Mouse (Mus musculus) heart, embryonic 16.5 days (tissue): ENCODE measurements around the gene Casq1. TPM values are rescaled to one million over a fixed set of nuclear protein-coding genes. Genes with fewer than 3 reads are reported as not detected.

Source experiments
- ATAC-seq: fragments of 200-750 bp; cut with Nextera tagmentation; replicated peaks from 2 replicates; pipeline ENCODE4 v1.8.0; 2017; ENCODE audit warnings: moderate number of reproducible peaks; ENCODE audit not compliant: insufficient read depth, low FRiP score; ENCODE audit errors: extremely low read depth
- H3K27ac ChIP-seq: fragments of 300-500 bp; sonication (generic); 2 replicates; pipeline ENCODE4 v1.5.1; 2014; ENCODE audit warnings: mild to moderate bottlenecking, low read length, control low read depth, moderate library complexity
- H3K27me3 ChIP-seq: fragments of 300-500 bp; sonication (generic); 2 replicates; pipeline ENCODE4 v1.6.1; 2014; ENCODE audit warnings: low read length, mixed read lengths; ENCODE audit not compliant: control insufficient read depth, insufficient read depth
- H3K36me3 ChIP-seq: fragments of 300-500 bp; sonication (generic); 2 replicates; pipeline ENCODE4 v1.6.1; 2014; ENCODE audit not compliant: control insufficient read depth, insufficient read depth
- H3K4me1 ChIP-seq: fragments of 300-500 bp; sonication (generic); 2 replicates; pipeline ENCODE4 v1.6.1; 2014; ENCODE audit warnings: low read length, mixed read lengths; ENCODE audit not compliant: control insufficient read depth, insufficient read depth
- H3K4me2 ChIP-seq: fragments of 300-500 bp; sonication (generic); 2 replicates; pipeline ENCODE4 v1.6.1; 2014; ENCODE audit warnings: low read depth, mild to moderate bottlenecking, control low read depth, low read length
- H3K4me3 ChIP-seq: fragments of 300-500 bp; sonication (generic); 2 replicates; pipeline ENCODE4 v1.5.1; 2014; ENCODE audit warnings: mild to moderate bottlenecking, control low read depth, low read length
- H3K9ac ChIP-seq: fragments of 300-500 bp; sonication (generic); 2 replicates; pipeline ENCODE4 v1.6.1; 2014; ENCODE audit warnings: low read length, control low read depth
- H3K9me3 ChIP-seq: fragments of 300-500 bp; sonication (generic); replicated peaks from 2 replicates; pipeline ENCODE4 v1.6.1; 2016; ENCODE audit warnings: low read length; ENCODE audit not compliant: control insufficient read depth
- WGBS: fragments of 180-500 bp; shearing (Covaris S2); extraction: QIAGEN DNeasy Blood & Tissue Kit; methylation state at CpG from one replicate; pipeline ENCODE4 v1.1.7; 2014; 5-methylcytosine and 5-hydroxymethylcytosine counted together
- polyA plus RNA-seq: library from polyadenylated mRNA; unstranded; fragments of >200 nt; fragmentation: Nextera tagmentation; extraction: Ambion mirVana; gene quantifications from 2 replicates; pipeline ENCODE4 v1.2.1, GENCODE M21; 2015

The Casq1 gene
- polyA plus RNA-seq, 1 experiment from 2014 or later: 106 TPM

DNA sequence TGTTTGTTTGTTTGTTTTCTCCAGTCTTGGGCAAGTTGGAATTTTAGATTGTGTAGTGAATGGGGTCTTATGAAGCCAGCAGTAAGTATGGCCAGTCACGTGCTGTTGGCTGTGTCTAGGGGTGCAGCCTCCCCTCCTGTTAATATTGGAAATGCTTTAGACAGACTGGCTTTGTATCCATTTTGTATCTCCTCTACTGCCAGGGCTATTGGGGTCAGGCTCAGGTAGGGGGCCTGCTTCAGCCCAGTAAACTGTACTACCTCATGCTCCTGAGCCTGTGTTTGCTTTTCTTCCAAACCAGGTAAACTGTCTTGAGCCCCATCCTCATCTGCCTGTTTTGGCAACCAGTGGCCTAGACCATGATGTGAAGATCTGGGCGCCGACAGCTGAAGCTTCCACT lies 27.5 kb downstream of the Casq1 start:
- no peak overlapping the region for H3K27ac ChIP-seq
- WGBS: 91% methylated on average over 3 of the region's 3 CpGs

DNA sequence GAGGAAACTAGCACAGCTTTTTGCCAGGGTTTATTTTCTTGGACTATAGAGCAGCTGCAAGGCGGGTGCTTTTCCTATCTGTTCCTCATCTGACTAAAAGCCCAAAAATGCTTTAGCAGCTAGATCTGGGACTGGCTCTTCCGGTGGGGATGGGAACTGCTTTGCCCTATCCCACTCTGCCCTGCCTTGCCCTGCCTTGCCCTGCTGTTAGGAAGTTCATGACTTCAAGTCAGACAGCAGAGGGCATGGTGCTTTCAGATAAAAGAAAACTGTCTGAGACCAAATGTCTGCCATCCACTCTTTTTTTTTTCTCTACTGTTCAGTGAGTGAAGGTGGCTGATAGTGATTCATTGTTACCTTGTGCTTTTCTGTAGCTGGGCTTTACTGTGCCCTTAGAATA lies 28.1 kb downstream of the Casq1 start:
- ATAC-seq: no peak
- H3K27ac ChIP-seq: no peak overlapping the region
- no peaks in the 10 kb centered on the region for H3K9me3 ChIP-seq
- H3K27me3 ChIP-seq: no peaks in the 10 kb centered on the region
- WGBS: 89% methylated on average over 2 of the region's 2 CpGs
- H3K4me1 ChIP-seq: no peaks in the 10 kb centered on the region
- no peak overlapping the region for H3K4me2 ChIP-seq
- no peak overlapping the region for H3K9ac ChIP-seq
- peaks cover 62% of the 10 kb centered on the region for H3K36me3 ChIP-seq
- no peak overlapping the region for H3K4me3 ChIP-seq

More for the DNA sequence above, 27.5 kb downstream of the Casq1 start:
- Histone ChIP-seq H3K9me3 (no peaks in the 10 kb centered on the region), H3K4me2 (no peak overlapping the region), H3K4me1 (no peaks in the 10 kb centered on the region), H3K4me3 (no peak overlapping the region), H3K36me3 (peaks cover 60% of the 10 kb centered on the region), H3K27me3 (no peaks in the 10 kb centered on the region), H3K9ac (no peak overlapping the region)
- ATAC-seq: no peak

DNA sequence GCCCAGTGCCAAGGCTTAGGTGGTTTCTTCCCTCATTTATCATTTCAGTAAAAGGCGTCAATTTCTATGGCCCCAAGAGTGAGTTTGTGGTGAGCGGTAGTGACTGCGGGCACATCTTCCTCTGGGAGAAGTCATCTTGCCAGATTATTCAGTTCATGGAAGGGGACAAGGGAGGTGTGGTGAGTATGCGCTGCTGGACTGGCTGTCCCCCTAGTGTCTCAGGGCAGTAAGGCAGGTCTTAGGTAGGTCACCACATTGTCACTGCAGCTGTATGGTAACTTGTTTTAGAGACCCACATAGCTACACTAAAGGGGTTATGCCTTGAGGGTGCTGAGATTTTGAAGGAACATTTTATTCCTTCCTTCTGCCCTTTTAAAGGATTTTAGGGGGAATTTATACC lies 30.8 kb downstream of the Casq1 start:
- 52% methylated on average over 4 of the region's 4 CpGs for WGBS

DNA sequence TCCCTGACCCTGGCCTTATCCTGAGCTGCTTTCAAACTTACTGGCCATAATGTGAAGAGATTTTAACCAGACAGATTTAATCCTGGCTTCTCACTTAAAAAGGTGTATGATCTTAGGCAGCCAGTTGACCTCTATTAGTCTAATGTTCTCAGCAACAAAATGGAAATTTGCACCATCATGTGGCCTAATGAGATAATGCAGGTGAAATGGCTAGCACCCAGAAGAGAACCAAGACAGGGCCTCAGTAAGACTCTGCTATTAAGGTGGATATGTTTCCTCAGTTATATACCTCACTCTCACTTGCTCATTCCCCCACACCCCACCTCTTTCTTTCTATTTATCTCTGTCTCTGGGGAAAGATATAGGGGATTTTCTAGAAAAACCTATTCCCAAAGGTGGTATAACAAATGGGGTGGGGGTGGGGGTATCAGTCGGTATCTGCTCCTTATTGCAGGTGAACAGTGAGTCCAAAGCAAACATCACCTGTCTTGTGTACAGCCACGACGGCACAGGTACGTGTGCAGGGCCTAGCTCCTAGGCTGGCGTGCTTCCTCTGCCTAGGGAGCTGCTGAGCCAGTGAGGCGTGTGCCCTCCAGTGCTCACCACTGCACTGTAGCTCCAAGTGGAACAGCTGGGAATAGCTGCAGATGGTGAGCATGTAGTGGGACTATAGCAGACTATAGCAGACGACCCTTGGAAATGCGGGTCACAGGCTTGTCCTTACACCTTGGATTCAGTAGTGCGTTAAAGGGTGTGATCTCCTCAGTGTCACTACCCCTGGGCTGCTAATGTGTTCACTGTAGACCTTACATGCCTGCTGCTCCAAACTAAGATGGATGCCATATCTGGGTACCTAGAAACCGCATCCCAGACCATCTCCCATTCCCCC lies 33.0 kb downstream of the Casq1 start:
- Histone ChIP-seq H3K27ac (no peak overlapping the region; the same call in 1 of the 2 replicates), H3K4me2 (no peak overlapping the region), H3K9me3 (no peaks in the 10 kb centered on the region), H3K4me3 (no peak overlapping the region), H3K4me1 (no peaks in the 10 kb centered on the region), H3K9ac (no peak overlapping the region), H3K27me3 (no peaks in the 10 kb centered on the region), H3K36me3 (peaks cover 60% of the 10 kb centered on the region)
- ATAC-seq: no peak
- WGBS: 94% methylated on average over 10 of the region's 10 CpGs

More for the DNA sequence above, 30.8 kb downstream of the Casq1 start:
- Histone ChIP-seq H3K4me3 (no peak overlapping the region), H3K27ac (no peak overlapping the region), H3K9ac (no peak overlapping the region), H3K4me2 (no peak overlapping the region), H3K36me3 (peaks cover 61% of the 10 kb centered on the region), H3K9me3 (no peaks in the 10 kb centered on the region), H3K4me1 (no peaks in the 10 kb centered on the region), H3K27me3 (no peaks in the 10 kb centered on the region)
- peak; percentile 37; the same call in 1 of the 2 replicates for ATAC-seq

DNA sequence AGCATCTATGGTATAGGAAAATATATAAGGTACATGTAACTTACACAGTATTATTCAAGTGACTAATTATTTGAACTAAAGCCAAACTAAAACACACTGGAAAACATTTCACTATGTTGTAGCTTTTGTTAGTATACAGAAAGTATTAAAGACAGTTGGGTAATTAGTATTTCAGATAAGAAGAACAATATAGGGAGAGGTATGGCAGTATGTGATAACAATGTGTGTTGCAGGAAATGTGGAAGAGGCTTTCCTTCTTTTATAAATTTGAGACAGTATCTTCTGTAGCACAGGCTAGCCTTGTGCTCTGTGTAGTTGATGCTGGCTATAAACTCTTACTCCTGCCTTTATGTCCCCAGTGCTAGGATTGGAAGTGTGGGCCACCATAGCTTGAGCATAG lies 35.8 kb downstream of the Casq1 start:
- Histone ChIP-seq H3K9me3 (no peaks in the 10 kb centered on the region), H3K4me2 (no peak overlapping the region), H3K9ac (no peak overlapping the region), H3K27me3 (no peaks in the 10 kb centered on the region), H3K4me1 (no peaks in the 10 kb centered on the region), H3K27ac (no peak overlapping the region), H3K4me3 (no peak overlapping the region), H3K36me3 (peaks cover 58% of the 10 kb centered on the region)
- ATAC-seq: no peak

DNA sequence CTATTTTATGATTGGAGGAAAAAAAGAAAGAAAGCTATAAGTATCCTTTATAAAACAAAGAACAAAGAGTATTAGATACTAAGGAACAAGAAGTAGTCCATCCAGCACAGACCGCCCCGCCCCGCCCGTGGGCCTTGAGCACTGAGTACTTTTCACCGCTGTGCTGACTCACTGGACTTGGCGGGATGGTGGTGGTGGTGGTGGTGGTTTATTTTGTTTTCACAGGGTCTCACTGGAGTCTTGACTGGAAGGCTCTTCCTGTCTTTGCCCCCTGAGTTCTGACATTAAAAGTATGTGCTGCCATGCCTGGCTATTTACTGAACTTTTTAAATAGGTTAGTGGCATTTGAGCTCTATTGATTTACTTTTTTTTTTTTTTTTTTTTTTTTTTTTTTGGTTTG lies 36.6 kb downstream of the Casq1 start:
- Histone ChIP-seq H3K4me2 (no peak overlapping the region), H3K4me1 (no peaks in the 10 kb centered on the region), H3K9ac (no peak overlapping the region), H3K9me3 (no peaks in the 10 kb centered on the region), H3K36me3 (peaks cover 58% of the 10 kb centered on the region), H3K27me3 (no peaks in the 10 kb centered on the region), H3K4me3 (no peak overlapping the region), H3K27ac (no peak overlapping the region)
- ATAC-seq: no peak
- whole genome bisulfite sequencing: 96% methylated on average over 6 of the region's 6 CpGs

DNA sequence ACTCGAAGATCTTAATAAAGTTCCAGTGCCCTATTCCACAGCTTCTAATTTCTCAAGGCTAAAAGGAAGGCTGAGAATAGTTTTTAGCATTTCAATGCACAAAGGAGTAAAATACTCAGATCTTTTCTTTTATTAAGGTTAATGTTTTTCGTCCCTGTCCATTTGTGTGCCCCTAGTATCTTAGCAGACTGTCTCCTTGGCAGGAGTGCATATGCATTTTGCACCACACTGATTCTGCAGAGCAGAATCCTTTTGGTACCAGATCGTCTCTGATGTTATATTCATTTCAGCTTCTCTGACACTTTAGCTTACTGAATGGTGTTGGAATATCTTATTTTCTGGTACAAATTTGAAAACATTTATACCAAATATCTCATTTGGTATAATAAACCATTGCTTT lies 37.9 kb downstream of the Casq1 start:
- H3K4me2 ChIP-seq: no peak overlapping the region
- H3K36me3 ChIP-seq: peaks cover 53% of the 10 kb centered on the region
- no peak overlapping the region for H3K4me3 ChIP-seq
- no peaks in the 10 kb centered on the region for H3K4me1 ChIP-seq
- no peaks in the 10 kb centered on the region for H3K9me3 ChIP-seq
- no peak for ATAC-seq
- H3K27me3 ChIP-seq: no peaks in the 10 kb centered on the region
- H3K9ac ChIP-seq: no peak overlapping the region
- no peak overlapping the region for H3K27ac ChIP-seq
- WGBS: 88% methylated on average over 3 of the region's 3 CpGs

DNA sequence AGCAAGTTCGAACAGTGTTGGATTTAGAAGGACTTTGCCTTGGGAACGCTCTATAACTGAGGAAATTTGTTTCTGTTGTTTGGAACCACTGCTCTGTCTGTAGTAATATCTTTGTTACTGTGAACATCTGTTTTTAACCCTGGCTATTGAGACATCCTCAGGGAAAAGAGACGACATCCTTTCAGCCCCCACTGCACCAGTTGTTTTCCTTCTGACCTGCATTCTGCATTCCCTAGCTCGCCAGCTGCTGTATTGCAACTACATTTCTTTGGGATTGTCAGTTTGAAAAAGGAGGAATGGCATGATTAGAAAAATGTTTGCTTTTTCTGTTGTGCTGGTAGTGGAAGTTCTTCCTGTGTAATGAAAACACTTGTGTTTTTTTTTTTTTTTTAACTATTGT lies 38.8 kb downstream of the Casq1 start:
- Histone ChIP-seq H3K36me3 (peaks cover 44% of the 10 kb centered on the region), H3K4me1 (no peaks in the 10 kb centered on the region), H3K9me3 (no peaks in the 10 kb centered on the region), H3K4me2 (no peak overlapping the region), H3K27ac (no peak overlapping the region), H3K27me3 (no peaks in the 10 kb centered on the region), H3K4me3 (no peak overlapping the region), H3K9ac (no peak overlapping the region)
- no peak for ATAC-seq
- 63% methylated on average over 4 of the region's 4 CpGs for WGBS

DNA sequence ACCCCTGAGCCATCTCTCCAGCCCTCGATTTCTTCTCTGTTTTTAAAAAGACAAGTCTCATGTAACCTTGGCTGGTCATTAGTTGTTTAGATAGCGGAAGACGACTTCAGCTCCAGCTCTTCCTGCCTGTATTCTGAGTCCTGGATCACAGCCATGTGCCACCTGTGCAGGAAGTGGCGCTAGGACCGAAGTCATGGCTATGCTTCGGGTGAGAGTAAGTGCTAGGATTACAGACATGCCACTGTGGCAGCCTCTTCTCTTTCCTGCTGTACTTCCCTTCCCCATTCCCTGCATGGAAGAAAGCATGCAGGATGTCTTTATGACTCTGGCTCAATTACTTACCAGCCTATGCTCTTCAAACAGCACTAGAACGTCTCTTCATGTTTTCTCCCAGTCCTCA lies 40.6 kb downstream of the Casq1 start:
- 61% methylated on average over 7 of the region's 7 CpGs for WGBS
- Histone ChIP-seq H3K4me1 (0 out of 2 replicates have a peak, but pooled peaks cover 3% of the 10 kb centered on the region), H3K27ac (0 out of 2 replicates have a peak overlapping the region, but pooled peaks have one; percentile 9), H3K27me3 (no peaks in the 10 kb centered on the region), H3K9ac (no peak overlapping the region), H3K9me3 (no peaks in the 10 kb centered on the region), H3K36me3 (peaks cover 45% of the 10 kb centered on the region), H3K4me3 (no peak overlapping the region), H3K4me2 (no peak overlapping the region)
- no peak for ATAC-seq
